Mouse (Mus musculus) lung, embryonic 14.5 days (tissue): ENCODE results near the gene Plk3. TPM values are rescaled to one million over a fixed set of nuclear protein-coding genes. Genes with fewer than 3 reads are reported as not detected.
A peak's percentile ranks its signal among the peaks of the same experiment; 100 is the strongest.

Experiments used
- ATAC-seq: fragments of 200-750 bp; cut with Nextera tagmentation; 2 replicates; pipeline ENCODE4 v1.8.0; 2017; ENCODE audit warnings: mild to moderate bottlenecking, moderate TSS enrichment, moderate library complexity; ENCODE audit not compliant: insufficient read depth
- DNase-seq: peaks from one replicate; pipeline ENCODE4 v3.0.0-alpha.2; 2015
- H3K27ac ChIP-seq: fragments of 300-500 bp; sonication (generic); 2 replicates; pipeline ENCODE4 v1.5.1; 2014; ENCODE audit warnings: low read depth, mild to moderate bottlenecking, moderate library complexity
- H3K27me3 ChIP-seq: fragments of 300-500 bp; sonication (generic); 2 replicates; pipeline ENCODE4 v1.6.1; 2014; ENCODE audit warnings: low read length, control low read depth; ENCODE audit not compliant: insufficient read depth
- H3K36me3 ChIP-seq: fragments of 300-500 bp; sonication (generic); 2 replicates; pipeline ENCODE4 v1.6.1; 2014; ENCODE audit warnings: control low read depth; ENCODE audit not compliant: insufficient read depth
- H3K4me1 ChIP-seq: fragments of 300-500 bp; sonication (generic); 2 replicates; pipeline ENCODE4 v1.6.1; 2014; ENCODE audit warnings: antibody characterized with exemption, control low read depth; ENCODE audit not compliant: insufficient read depth
- H3K4me2 ChIP-seq: fragments of 300-500 bp; sonication (generic); 2 replicates; pipeline ENCODE4 v1.6.1; 2014; ENCODE audit warnings: mild to moderate bottlenecking
- H3K4me3 ChIP-seq: fragments of 300-500 bp; sonication (generic); 2 replicates; pipeline ENCODE4 v1.5.1; 2014; ENCODE audit warnings: low read depth, low read length
- H3K9ac ChIP-seq: fragments of 300-500 bp; sonication (generic); 2 replicates; pipeline ENCODE4 v1.6.1; 2014
- H3K9me3 ChIP-seq: fragments of 300-500 bp; sonication (generic); 2 replicates; pipeline ENCODE4 v1.6.1; 2016; ENCODE audit warnings: low read depth, low read length, control low read depth
- CTCF ChIP-seq: IDR thresholded peaks from 2 replicates; pipeline ENCODE4 v1.5.1; 2016; ENCODE audit warnings: antibody characterized with exemption, low read depth
- WGBS: fragments of 180-500 bp; shearing (Covaris S2); extraction: QIAGEN DNeasy Blood & Tissue Kit; methylation state at CpG from one replicate; pipeline ENCODE4 v1.1.7; 2014; 5-methylcytosine and 5-hydroxymethylcytosine counted together
- polyA plus RNA-seq: library from polyadenylated mRNA; unstranded; fragments of >200 nt; fragmentation: Nextera tagmentation; extraction: Ambion mirVana; gene quantifications from 2 replicates; pipeline ENCODE4 v1.2.1, GENCODE M21; 2014

Gene Plk3
- polyA plus RNA-seq, 1 experiment from 2014 or later: 5.1 TPM

DNA sequence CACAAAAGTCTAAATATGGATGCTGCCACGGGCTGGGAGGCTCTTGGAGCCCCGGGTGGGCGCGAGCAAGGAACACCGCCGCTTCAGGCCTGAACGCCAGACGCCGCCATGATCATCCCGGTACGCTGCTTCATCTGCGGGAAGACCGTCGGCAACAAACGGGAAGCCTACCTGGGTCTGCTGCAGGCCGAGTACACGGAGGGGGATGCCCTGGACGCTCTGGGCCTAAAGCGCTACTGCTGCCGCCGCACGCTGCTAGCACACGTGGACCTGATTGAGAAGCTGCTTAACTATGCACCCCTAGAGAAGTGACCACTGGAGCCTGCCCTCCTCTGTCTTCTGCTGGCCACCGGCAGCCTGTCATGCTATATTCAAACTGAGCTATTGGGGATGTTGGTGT lies 15.1 kb upstream of the Plk3 start:
- no peak for TF ChIP-seq CTCF
- no peak for ATAC-seq

DNA sequence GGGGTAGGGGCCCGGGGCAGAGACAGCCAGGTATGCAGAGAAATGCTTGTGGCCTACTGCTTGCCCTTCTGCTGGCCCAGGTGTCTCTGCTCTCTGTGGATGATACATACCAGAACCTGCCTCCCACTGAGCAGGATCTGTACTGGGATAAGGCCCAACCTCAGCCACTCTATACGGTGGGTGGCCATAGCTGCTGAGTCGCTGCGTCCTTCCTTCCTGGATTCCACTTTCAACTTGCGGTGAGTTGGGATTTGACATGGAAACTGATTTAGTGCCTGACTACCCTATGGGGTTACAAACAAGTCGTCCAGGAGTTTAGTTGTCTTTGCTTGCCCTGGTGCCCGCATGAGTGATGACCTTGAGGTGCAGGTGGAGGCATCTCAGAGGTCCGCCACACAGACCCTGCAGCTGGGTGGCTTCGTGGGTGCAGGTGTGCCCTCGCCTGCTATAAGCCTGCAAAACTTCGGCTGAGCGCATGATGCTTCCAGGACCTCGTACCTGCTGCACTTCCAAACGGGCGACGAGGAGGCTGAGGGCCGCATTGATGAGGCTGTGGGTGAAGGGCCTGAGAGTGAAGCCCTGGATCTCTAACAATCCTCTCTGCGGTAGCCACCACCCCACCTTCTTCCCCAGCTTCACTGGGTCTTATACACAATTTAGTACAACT lies 14.4 kb upstream of the Plk3 start:
- DNase-seq: no peak
- WGBS: 73% methylated on average over 18 of the region's 18 CpGs
- no peak overlapping the region for H3K9ac ChIP-seq
- no peaks in the 10 kb centered on the region for H3K9me3 ChIP-seq
- no peak for TF ChIP-seq CTCF
- H3K27ac ChIP-seq: no peak overlapping the region
- H3K27me3 ChIP-seq: no peaks in the 10 kb centered on the region
- peaks cover 45% of the 10 kb centered on the region for H3K36me3 ChIP-seq
- H3K4me1 ChIP-seq: no peaks in the 10 kb centered on the region
- ATAC-seq: no peak
- H3K4me2 ChIP-seq: no peak overlapping the region
- H3K4me3 ChIP-seq: no peak overlapping the region

More for the DNA sequence above, 15.1 kb upstream of the Plk3 start:
- Histone ChIP-seq H3K27me3 (no peaks in the 10 kb centered on the region), H3K9me3 (no peaks in the 10 kb centered on the region), H3K9ac (no peak overlapping the region), H3K4me2 (no peak overlapping the region), H3K36me3 (peaks cover 51% of the 10 kb centered on the region), H3K27ac (no peak overlapping the region), H3K4me1 (no peaks in the 10 kb centered on the region), H3K4me3 (no peak overlapping the region)
- WGBS: 63% methylated on average over 24 of the region's 24 CpGs
- no peak for DNase-seq

DNA sequence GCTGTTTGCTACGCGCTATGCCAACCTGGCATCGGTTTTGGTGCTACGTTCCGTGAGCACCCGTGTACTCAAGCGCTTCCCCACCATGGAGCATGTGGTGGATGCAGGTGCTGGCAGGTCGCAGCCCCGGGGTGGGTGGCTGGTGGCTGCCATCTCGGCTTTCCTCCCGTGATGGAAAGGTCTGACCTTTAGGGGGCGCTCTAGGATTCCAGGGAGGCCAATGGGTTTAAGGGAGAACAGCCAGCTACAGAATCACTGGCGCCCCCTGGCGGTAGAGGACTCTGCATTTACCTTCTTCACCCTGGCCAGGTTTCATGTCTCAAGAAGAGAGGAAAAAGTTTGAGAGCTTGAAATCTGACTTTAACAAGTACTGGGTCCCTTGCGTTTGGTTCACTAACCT lies 12.4 kb upstream of the Plk3 start:
- Histone ChIP-seq H3K9me3 (no peaks in the 10 kb centered on the region), H3K9ac (no peak overlapping the region), H3K27me3 (no peaks in the 10 kb centered on the region), H3K27ac (no peak overlapping the region), H3K4me2 (no peak overlapping the region), H3K4me3 (no peak overlapping the region), H3K4me1 (no peaks in the 10 kb centered on the region), H3K36me3 (peaks cover 27% of the 10 kb centered on the region)
- peak; percentile 91 for TF ChIP-seq CTCF
- 31% methylated on average over 15 of the region's 15 CpGs for WGBS
- DNase-seq (peak; percentile 86), ATAC-seq (no peak)

DNA sequence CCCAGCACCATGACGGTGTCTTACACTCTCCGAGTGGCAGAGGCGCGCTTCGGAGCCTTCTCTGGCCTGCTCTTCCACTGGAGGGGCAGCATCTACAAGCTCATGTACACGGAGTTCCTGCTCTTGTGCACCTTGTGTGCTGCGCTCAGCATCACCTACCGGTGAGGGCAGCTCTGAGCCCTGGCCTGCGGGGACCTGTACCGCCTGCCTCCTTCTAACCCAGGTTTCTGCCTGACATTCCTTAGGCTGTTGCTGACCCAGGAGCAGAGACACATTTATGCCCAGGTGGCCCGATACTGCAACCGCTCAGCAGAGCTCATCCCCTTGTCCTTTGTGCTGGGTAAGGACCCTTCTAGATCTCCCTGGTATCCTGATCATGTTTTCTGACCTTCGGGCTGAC lies 11.5 kb upstream of the Plk3 start:
- H3K4me2 ChIP-seq: no peak overlapping the region
- no peak overlapping the region for H3K4me3 ChIP-seq
- no peaks in the 10 kb centered on the region for H3K4me1 ChIP-seq
- 89% methylated on average over 13 of the region's 13 CpGs for WGBS
- no peak for DNase-seq
- no peak for ATAC-seq
- peaks cover 17% of the 10 kb centered on the region for H3K36me3 ChIP-seq
- no peak overlapping the region for H3K9ac ChIP-seq
- no peaks in the 10 kb centered on the region for H3K9me3 ChIP-seq
- H3K27me3 ChIP-seq: no peaks in the 10 kb centered on the region
- no peak overlapping the region for H3K27ac ChIP-seq
- TF ChIP-seq CTCF: no peak

DNA sequence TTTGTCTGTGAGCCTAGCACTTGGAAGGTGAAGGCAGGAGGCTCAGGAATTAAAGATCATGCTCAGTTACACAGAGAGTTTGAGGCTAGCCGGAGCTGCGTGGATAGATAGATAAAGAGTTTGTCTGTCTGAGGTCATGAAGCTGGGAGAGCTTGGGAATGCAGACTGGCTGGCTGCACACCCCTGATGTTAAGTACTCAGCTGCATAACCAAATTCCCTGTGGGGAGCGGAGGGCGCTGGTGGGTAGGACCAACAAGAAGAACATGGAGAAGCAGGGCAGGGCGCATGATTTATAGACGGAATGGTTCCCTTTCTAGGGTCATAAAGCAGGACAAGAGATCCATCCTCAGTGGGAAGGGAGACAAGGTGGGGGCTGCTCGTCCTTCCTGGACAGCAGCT lies 9.3 kb upstream of the Plk3 start:
- Histone ChIP-seq H3K27ac (no peak overlapping the region), H3K9ac (no peak overlapping the region), H3K4me3 (no peak overlapping the region), H3K27me3 (no peaks in the 10 kb centered on the region), H3K4me1 (no peaks in the 10 kb centered on the region), H3K9me3 (no peaks in the 10 kb centered on the region), H3K4me2 (no peak overlapping the region), H3K36me3 (0 out of 2 replicates have a peak, but pooled peaks cover 2% of the 10 kb centered on the region)
- 46% methylated on average over 7 of the region's 7 CpGs for WGBS
- no peak for TF ChIP-seq CTCF
- no peak for DNase-seq
- ATAC-seq: no peak

DNA sequence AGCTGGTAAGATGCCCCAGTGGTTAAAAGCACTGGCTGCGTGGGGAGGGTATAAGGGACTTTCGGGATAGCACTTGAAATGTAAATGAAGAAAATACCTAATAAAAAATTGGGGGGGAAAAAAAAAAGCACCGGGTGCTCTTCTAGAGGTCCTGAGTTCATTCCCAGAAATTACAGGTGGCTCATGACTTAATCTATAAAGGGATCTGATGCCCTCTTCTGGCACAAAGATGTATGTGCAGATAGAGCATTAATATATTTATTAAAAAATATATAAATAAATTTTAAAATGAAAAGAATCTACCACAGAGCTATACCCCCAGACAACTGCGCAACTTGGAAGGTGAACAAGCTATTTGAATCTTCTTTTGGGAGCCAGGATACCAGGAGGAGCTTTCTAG lies 6.8 kb upstream of the Plk3 start:
- no peak overlapping the region for H3K4me2 ChIP-seq
- H3K27ac ChIP-seq: no peak overlapping the region
- H3K4me1 ChIP-seq: no peaks in the 10 kb centered on the region
- no peak overlapping the region for H3K9ac ChIP-seq
- no peak for ATAC-seq
- H3K9me3 ChIP-seq: no peaks in the 10 kb centered on the region
- no peaks in the 10 kb centered on the region for H3K36me3 ChIP-seq
- H3K27me3 ChIP-seq: no peaks in the 10 kb centered on the region
- TF ChIP-seq CTCF: peak; percentile 52
- DNase-seq: peak; percentile 71
- 31% methylated on average over 4 of the region's 4 CpGs for WGBS
- H3K4me3 ChIP-seq: no peak overlapping the region

DNA sequence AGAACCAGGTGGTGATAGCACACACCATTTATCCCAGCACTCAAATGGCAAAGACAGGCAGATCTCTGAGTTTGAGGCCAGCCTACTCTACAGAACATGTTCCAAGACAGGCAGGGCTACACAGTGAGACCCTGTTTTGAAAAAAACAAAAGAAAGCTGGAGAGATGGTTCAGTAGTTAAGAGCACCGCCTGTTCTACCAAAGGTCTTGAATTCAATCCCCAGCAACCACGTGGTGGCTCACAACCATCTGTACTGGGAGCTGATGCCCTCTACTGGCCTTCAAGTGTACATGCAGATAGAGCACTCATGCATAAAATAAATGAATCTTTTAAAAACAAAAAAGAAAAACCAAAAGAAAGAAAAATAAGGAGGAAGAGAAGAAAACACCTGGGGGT lies 5.5 kb upstream of the Plk3 start:
- DNase-seq: peak; percentile 74
- no peak overlapping the region for H3K4me3 ChIP-seq
- H3K9ac ChIP-seq: no peak overlapping the region
- no peak overlapping the region for H3K4me2 ChIP-seq
- peak; percentile 81 for TF ChIP-seq CTCF
- no peaks in the 10 kb centered on the region for H3K36me3 ChIP-seq
- H3K27me3 ChIP-seq: no peaks in the 10 kb centered on the region
- H3K27ac ChIP-seq: no peak overlapping the region
- no peaks in the 10 kb centered on the region for H3K9me3 ChIP-seq
- 2% methylated on average over 2 of the region's 2 CpGs for WGBS
- ATAC-seq: peak; percentile 35; the same call in 1 of the 2 replicates
- 0 out of 2 replicates have a peak, but pooled peaks cover 1% of the 10 kb centered on the region for H3K4me1 ChIP-seq
